Mouse (Mus musculus): Measurements from ENCODE around the gene Spaca7. TPM values are rescaled to one million over a fixed set of nuclear protein-coding genes. Genes with fewer than 3 reads are reported as not detected.
"Not testable (repeated sequence)": the region's sequence is repeated elsewhere in the genome, so short reads cannot be mapped to it uniquely, and the experiment has no call there.

Spaca7 gene
- polyA plus RNA-seq, 1 experiment = not detected

DNA sequence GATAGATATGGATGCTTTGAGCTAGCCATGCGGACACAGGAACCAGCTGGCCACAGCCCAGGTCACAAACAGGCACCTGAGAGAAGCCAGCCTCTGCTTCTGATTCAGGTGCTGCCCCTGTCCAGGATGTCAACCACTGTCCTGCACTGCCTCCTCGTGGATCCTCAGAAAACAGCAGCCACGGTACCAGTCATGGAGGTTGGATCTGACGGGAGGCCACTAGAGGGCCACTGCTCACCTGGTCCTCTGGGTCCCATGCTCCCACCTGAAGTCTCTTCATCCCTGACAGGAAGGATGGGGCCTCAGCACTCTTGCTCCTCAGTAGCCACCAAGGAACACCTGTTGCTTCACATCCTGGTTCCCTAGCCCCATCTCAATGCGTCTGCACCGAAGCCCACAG lies 34.4 kb downstream of the Spaca7 start:
- Histone ChIP-seq H3K4me3 (ENCODE audit: insufficient read depth, low read length) (no peak overlapping the region), H3K4me1 (ENCODE audit: control insufficient read depth, insufficient read depth, low read length) (no peaks in the 10 kb centered on the region), H3K27ac (ENCODE audit: insufficient read depth, low read length) (no peak overlapping the region)
- TF ChIP-seq CTCF (IDR thresholded peaks at IDR 0.05; ENCODE audit: borderline replicate concordance, insufficient read depth, low read length) = peak; percentile 98
- TF ChIP-seq POLR2A (IDR thresholded peaks at IDR 0.05; ENCODE audit: low read depth, low read length) = no peak

DNA sequence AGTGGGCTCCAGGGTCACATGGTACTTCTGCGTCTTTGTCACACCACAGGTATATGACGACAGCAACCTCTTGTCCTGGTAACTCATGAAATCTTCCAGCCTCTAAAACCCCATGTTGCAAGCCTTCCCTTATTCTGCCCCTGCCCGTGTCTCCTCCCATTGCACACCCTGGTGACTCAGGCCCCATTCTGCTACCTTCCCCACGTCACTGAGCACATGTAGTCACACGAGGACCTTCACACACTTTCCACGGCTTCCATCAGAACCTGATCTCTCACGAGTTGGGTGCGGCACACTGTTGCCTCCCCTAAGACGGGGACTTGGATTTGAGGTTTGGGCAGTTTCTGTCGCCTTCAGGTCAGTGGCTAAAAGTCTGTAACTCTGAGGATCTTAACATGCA lies 36.0 kb downstream of the Spaca7 start:
- no peaks in the 10 kb centered on the region for H3K4me1 ChIP-seq (ENCODE audit: control insufficient read depth, insufficient read depth, low read length)
- H3K4me3 ChIP-seq (ENCODE audit: insufficient read depth, low read length) = no peak overlapping the region
- TF ChIP-seq POLR2A (IDR thresholded peaks at IDR 0.05; ENCODE audit: low read depth, low read length) (no peak), CTCF (IDR thresholded peaks at IDR 0.05; ENCODE audit: borderline replicate concordance, insufficient read depth, low read length) (no peak)
- no peak overlapping the region for H3K27ac ChIP-seq (ENCODE audit: insufficient read depth, low read length)

DNA sequence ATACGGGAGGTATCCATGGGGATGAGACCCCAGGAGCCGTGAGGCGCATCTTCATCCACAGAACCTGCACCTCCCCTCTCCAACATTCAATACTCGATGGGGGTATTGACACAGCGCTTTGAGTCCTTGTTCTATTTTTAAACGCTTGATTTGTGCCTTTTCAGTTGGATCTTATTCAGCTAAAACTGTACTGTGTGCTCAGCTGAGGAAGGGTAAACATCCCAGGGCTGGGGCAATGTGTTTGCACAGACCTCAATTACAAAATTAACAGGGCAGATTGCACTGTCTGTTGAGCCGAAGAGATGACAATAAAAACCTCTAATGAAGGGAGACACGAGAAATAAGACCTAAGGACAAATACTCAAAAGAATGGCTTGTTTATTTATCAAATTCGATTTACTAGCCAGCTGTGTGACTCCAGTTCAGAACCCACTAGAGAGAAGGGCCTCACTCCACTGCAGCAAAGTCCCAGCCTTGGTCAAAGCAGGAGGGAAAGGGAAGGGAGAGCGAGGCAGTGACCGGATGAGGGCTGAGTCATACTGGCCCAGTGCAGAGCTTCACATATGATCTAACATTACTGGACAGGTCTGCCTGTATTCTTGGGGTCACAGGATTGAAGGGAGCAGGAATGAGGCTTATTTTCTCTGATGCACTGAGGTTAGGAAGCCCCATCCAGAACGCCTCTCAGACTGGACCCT lies 37.1 kb downstream of the Spaca7 start:
- H3K4me3 ChIP-seq (ENCODE audit: insufficient read depth, low read length) = no peak overlapping the region
- no peak overlapping the region for H3K27ac ChIP-seq (ENCODE audit: insufficient read depth, low read length)

DNA sequence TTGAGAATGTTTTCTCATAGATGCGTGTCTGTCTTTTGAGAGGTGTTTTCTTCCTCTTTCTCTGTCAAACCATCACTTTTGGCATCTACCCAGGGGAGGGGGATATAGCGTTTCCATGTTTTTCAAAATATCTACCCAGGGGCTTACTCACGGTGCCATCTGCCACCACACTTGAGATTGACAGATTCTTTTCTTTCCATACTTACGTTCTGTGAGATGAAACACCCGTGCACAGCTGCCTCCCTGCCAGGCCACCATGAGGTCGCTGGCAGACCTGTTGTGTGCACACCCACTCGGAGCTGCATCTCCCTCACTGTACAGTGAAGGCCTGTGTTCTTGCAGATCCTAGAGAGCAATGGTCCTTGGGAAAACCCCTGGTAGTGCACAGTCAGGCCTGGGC lies 40.4 kb downstream of the Spaca7 start:
- Histone ChIP-seq H3K4me1 (ENCODE audit: control insufficient read depth, insufficient read depth, low read length) (no peaks in the 10 kb centered on the region), H3K27ac (ENCODE audit: insufficient read depth, low read length) (no peak overlapping the region), H3K4me3 (ENCODE audit: insufficient read depth, low read length) (no peak overlapping the region)
- TF ChIP-seq CTCF (IDR thresholded peaks at IDR 0.05; ENCODE audit: borderline replicate concordance, insufficient read depth, low read length) = no peak
- no peak for TF ChIP-seq POLR2A (IDR thresholded peaks at IDR 0.05; ENCODE audit: low read depth, low read length)

More for the DNA sequence above, 37.1 kb downstream of the Spaca7 start:
- TF ChIP-seq CTCF (IDR thresholded peaks at IDR 0.05; ENCODE audit: borderline replicate concordance, insufficient read depth, low read length) (no peak), POLR2A (IDR thresholded peaks at IDR 0.05; ENCODE audit: low read depth, low read length) (no peak)
- H3K4me1 ChIP-seq (ENCODE audit: control insufficient read depth, insufficient read depth, low read length) = no peaks in the 10 kb centered on the region

DNA sequence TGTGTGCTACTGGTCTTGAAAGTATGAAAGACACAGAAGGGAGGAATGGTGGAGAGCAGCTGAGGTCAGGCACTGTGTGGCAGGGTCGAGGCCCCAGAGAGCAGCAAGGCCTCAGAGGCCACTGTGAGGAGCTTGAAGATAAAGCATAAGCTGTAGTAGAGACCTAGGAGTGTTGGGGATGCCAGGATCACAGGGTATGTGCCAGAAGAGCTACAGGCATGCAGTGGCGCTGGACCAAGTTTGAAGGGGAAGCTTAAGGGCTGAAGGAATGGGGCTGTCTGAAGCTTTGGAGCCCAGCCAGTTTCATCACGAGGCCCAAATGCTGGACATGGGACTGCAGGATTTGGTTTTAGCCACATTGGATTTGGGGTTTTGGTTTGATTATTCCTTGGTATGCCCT lies 44.5 kb downstream of the Spaca7 start:
- not testable (repeated sequence) for H3K27ac ChIP-seq (ENCODE audit: insufficient read depth, low read length); H3K4me3 ChIP-seq (ENCODE audit: insufficient read depth, low read length); H3K4me1 ChIP-seq (ENCODE audit: control insufficient read depth, insufficient read depth, low read length)

DNA sequence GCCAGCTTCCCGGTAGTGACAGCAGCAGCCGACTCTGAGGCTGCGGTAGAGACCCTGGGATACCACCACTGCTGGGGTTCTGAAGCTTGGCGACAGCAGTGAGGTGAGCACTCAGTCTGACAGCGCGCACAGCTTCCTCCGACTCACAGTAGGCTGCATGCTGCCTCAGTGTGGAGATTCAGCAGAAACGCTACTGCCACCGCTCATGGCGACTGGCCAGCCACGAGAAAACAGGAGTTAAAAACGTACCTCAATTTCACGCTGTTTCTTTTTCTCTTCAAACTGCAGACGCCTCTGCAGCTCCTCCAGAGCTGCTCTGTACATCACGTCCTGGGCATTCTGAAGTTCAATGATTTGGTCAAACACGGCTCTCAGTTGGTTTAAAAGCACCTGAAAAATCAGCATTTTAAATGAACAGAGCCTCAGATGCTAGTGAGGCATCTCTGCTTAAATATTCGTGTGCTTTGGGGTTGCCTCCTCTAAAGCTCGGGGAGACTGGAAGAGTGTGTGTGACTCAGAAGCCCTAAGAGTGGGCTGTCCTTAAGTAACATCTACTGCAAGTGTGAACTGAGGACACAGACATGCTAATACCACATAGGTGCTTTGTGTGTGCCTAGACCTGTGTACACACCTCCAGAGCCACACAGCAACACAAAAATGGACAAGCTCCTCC lies 48.9 kb downstream of the Spaca7 start:
- no peak overlapping the region for H3K27ac ChIP-seq (ENCODE audit: insufficient read depth, low read length)
- no peaks in the 10 kb centered on the region for H3K4me1 ChIP-seq (ENCODE audit: control insufficient read depth, insufficient read depth, low read length)
- TF ChIP-seq POLR2A (IDR thresholded peaks at IDR 0.05; ENCODE audit: low read depth, low read length) (no peak), CTCF (IDR thresholded peaks at IDR 0.05; ENCODE audit: borderline replicate concordance, insufficient read depth, low read length) (no peak)
- no peak overlapping the region for H3K4me3 ChIP-seq (ENCODE audit: insufficient read depth, low read length)

DNA sequence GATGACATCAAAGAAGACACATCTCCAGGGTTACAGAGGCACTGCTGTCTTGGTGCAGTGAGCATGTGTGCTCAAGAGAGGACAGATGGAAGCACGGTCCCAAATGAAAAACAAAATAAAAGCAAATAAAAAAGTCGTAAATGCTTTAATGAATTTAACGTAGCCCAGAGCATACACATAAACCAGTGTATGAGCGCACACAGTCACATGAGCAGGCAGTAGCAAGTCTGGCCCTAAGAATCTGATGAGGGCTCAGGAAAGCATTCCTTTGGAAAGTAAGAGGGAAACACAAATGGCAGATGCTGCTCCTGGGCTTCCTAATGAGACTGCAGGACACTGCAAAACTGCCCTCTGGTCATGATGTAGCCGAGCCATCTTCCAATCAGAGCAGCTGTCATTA lies 53.1 kb downstream of the Spaca7 start:
- Histone ChIP-seq H3K27ac (ENCODE audit: insufficient read depth, low read length) (no peak overlapping the region), H3K4me1 (ENCODE audit: control insufficient read depth, insufficient read depth, low read length) (no peaks in the 10 kb centered on the region), H3K4me3 (ENCODE audit: insufficient read depth, low read length) (no peak overlapping the region)
- TF ChIP-seq POLR2A (IDR thresholded peaks at IDR 0.05; ENCODE audit: low read depth, low read length) = no peak
- no peak for TF ChIP-seq CTCF (IDR thresholded peaks at IDR 0.05; ENCODE audit: borderline replicate concordance, insufficient read depth, low read length)

DNA sequence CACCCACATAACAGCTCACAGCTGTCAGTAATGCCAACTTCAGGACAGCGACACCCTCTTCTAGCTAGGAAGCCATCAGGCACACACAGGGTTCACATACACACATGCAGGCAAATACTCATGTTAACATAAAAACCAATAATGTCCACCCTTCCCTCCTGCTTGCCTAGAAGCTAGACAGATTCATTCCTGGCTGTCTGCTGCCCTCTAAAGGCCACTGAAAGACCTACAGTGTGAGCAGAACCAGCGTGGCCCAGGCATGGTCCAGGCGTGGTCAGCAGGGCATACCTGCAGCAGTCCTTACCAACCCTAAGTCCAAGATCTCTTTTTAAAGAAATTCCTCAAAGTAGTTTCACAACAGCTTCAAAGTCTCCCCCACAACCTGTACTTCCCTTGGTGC lies 56.2 kb downstream of the Spaca7 start:
- Histone ChIP-seq H3K4me1 (ENCODE audit: control insufficient read depth, insufficient read depth, low read length) (no peaks in the 10 kb centered on the region), H3K27ac (ENCODE audit: insufficient read depth, low read length) (no peak overlapping the region), H3K4me3 (ENCODE audit: insufficient read depth, low read length) (no peak overlapping the region)
- peak; percentile 58; the same call in 1 of the 2 replicates for TF ChIP-seq CTCF (IDR thresholded peaks at IDR 0.05; ENCODE audit: borderline replicate concordance, insufficient read depth, low read length)
- TF ChIP-seq POLR2A (IDR thresholded peaks at IDR 0.05; ENCODE audit: low read depth, low read length) = no peak

DNA sequence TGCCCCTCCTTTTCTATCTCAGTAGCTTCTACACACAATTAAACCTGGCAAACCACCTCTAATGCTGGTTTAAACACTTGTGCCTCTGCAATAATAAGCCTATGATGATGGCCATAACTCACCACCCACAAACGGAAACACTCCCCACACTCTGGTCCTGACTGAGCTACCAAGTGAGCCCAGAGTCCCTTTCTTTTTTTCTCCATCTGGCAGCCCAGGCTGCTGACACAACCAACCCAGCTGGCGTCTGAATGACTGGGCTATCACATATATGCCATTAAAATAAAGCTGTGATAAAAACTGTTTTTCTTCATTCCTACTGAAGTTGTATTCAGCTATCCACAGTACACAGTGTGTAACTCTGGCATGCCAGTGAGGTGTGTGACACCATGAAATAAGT lies 62.5 kb downstream of the Spaca7 start:
- TF ChIP-seq POLR2A (IDR thresholded peaks at IDR 0.05; ENCODE audit: low read depth, low read length) (no peak), CTCF (IDR thresholded peaks at IDR 0.05; ENCODE audit: borderline replicate concordance, insufficient read depth, low read length) (no peak)

DNA sequence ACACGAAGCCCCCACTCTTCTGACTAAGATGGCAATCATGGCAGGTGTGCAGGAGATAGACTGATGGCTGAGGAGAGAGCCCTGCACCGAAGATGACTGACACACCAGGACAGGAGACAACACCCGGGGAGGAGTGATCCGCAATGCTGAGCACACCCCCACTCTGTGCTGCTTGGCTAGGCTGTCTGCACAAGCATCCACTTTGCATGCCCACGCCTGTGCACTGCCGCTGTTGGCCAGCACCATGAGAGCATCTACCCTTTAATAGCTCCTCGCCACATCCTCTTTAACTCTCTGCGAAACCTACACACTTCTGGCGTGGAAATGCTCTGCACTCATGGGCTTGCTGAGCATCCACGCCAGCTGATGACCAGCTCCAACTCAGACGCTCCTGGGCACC lies 65.6 kb downstream of the Spaca7 start:
- no peak overlapping the region for H3K4me3 ChIP-seq (ENCODE audit: insufficient read depth, low read length)
- H3K27ac ChIP-seq (ENCODE audit: insufficient read depth, low read length) = no peak overlapping the region
- no peaks in the 10 kb centered on the region for H3K4me1 ChIP-seq (ENCODE audit: control insufficient read depth, insufficient read depth, low read length)
- no peak for TF ChIP-seq POLR2A (IDR thresholded peaks at IDR 0.05; ENCODE audit: low read depth, low read length)
- TF ChIP-seq CTCF (IDR thresholded peaks at IDR 0.05; ENCODE audit: borderline replicate concordance, insufficient read depth, low read length) = no peak

More for the DNA sequence above, 62.5 kb downstream of the Spaca7 start:
- Histone ChIP-seq H3K4me1 (ENCODE audit: control insufficient read depth, insufficient read depth, low read length) (no peaks in the 10 kb centered on the region), H3K27ac (ENCODE audit: insufficient read depth, low read length) (no peak overlapping the region), H3K4me3 (ENCODE audit: insufficient read depth, low read length) (no peak overlapping the region)

Measured in embryonic fibroblast, embryonic 13.5 days (primary cell).